Mouse (Mus musculus): ENCODE data around the gene Olfr970. TPM values are rescaled to one million over a fixed set of nuclear protein-coding genes. Genes with fewer than 3 reads are reported as not detected.

The Olfr970 gene
- polyA plus RNA-seq (2017; shearing (Covaris generic)), result not detected

DNA sequence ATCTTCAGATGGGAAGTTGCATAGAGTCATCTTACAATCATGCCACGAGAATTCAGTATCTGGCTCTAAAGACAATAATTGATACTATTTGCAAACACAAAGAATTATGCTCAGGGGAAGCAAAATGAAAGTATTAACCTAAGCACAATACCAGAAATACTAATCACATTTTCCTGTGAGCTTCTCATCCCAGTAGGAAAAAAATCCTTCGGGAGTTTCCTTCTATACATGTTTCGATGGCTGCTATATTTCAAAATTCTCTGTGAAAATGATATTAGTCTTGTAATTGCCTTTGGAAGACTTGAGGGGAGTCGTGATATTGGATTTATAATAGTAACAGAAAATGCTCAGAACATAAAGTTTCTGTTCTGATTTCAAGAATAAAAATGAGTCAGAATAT lies at the start of gene Olfr970:
Gene Olfr970 (plus strand): TSS at position 301 of the 400 bp plus-strand sequence.

DNA sequence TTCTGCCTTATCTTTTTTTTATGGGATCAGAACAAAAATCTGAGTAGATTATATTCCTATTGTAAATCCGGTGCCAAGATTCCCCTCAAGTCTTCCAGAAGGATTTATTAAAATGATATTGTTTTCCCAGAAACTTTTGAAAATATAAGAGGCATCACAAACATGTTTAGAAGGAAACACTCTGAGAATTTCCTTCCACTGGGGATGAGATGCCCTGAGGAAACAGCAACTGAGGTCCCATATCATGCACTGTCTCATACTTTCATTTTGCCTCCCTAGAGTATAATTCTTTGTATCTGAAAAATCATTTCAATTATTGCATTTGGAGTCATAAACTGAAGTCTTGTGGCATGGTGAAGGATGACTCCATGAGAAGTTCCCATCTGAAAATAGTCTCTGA lies 25.5 kb upstream of the Olfr970 start, which contains the start of gene Olfr968:
Gene Olfr968 (minus strand): TSS at position 101 of the 400 bp plus-strand sequence.

DNA sequence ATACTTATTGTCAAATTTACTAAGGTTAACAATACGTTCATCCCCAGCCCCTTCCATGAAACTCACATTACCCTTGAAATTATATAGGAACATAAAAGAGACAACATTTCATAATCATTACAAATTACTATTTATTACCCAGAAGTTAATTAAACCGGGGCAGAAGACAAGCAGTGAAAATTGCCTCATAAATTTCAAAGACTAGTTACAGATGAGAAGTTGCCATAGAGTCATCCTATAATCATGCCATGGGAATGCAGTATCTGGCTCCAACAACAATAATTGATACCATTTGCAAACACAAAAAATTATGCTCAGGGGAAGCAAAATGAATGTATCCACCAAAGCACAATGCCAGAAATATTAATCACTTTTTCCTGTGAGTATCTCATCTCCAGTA lies 18.1 kb upstream of the Olfr970 start, which contains the start of gene Olfr969:
Gene Olfr969 (plus strand): TSS at position 388 of the 400 bp plus-strand sequence.

DNA sequence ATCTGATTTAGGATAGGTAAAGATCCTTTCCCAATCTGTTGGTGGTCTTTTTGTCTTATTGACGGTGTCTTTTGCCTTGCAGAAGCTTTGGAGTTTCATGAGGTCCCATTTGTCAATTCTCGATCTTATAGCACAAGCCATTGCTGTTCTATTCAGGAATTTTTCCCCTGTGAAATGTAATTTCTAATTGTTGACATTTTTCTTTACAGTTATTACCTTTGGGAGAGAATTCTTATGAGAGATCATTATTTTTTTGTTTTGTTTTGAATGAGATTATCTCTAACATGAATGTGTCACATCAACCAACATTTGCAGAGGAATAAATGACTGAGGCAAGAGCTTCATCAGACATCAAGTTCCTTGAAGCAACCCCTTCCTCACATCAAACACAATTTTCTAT lies 27.9 kb downstream of the Olfr970 start, which contains the start of gene Olfr971:
Gene Olfr971 (plus strand): TSS at position 301 of the 400 bp plus-strand sequence.

DNA sequence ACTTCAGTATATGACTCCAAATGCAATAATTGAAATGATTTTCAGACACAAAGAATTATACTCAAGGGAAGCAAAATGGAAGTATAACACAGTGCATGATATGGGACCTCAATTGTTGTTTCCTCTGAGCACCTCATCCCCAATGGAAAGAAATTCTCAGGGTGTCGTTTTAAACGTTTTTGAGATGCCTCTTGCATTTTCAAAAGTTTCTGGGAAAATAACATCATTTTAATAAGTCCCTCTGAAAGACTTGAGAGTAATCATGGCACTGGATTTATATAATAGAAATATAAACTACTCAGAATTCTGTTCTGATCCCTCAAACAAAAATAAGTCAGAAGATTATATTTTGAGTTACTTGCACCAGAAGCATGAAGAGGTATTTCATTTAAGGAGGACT lies 57.5 kb downstream of the Olfr970 start, which contains the start of gene Olfr972:
Gene Olfr972 (plus strand): TSS at position 301 of the 400 bp plus-strand sequence.

Other genes with a start within 250 kb of the Olfr970 start
- gene Olfr959, start 233.3 kb upstream of the Olfr970 start, polyA plus RNA-seq (2017; shearing (Covaris generic)), result not detected
- gene AW551984, start 204.5 kb upstream of the Olfr970 start, polyA plus RNA-seq (2017; shearing (Covaris generic)), result not detected
- not detected for gene Olfr148, start 198.2 kb upstream of the Olfr970 start, polyA plus RNA-seq (2017; shearing (Covaris generic))
- gene Olfr960, start 187.5 kb upstream of the Olfr970 start, polyA plus RNA-seq (2017; shearing (Covaris generic)), result not detected
- 0.20 TPM for gene Olfr961, start 163.8 kb upstream of the Olfr970 start, polyA plus RNA-seq (2017; shearing (Covaris generic))
- not detected for gene Olfr963, start 141.7 kb upstream of the Olfr970 start, polyA plus RNA-seq (2017; shearing (Covaris generic))
- not detected for gene Olfr149, start 101.7 kb upstream of the Olfr970 start, polyA plus RNA-seq (2017; shearing (Covaris generic))
- gene Olfr965, start 97.5 kb upstream of the Olfr970 start, polyA plus RNA-seq (2017; shearing (Covaris generic)), result not detected
- gene Olfr150, start 77.9 kb upstream of the Olfr970 start, polyA plus RNA-seq (2017; shearing (Covaris generic)), result not detected
- gene Olfr967, start 62.6 kb upstream of the Olfr970 start, polyA plus RNA-seq (2017; shearing (Covaris generic)), result not detected
- gene Olfr968, start 25.6 kb upstream of the Olfr970 start, polyA plus RNA-seq (2017; shearing (Covaris generic)), result not detected
- gene Olfr969, start 17.9 kb upstream of the Olfr970 start, polyA plus RNA-seq (2017; shearing (Covaris generic)), result not detected
- not detected for gene Olfr971, start 28.0 kb downstream of the Olfr970 start, polyA plus RNA-seq (2017; shearing (Covaris generic))
- gene Olfr972, start 57.6 kb downstream of the Olfr970 start, polyA plus RNA-seq (2017; shearing (Covaris generic)), result not detected
- not detected for gene Olfr229, start 98.5 kb downstream of the Olfr970 start, polyA plus RNA-seq (2017; shearing (Covaris generic))
- 0.12 TPM for gene Olfr974, start 128.6 kb downstream of the Olfr970 start, polyA plus RNA-seq (2017; shearing (Covaris generic))
- not detected for gene Olfr975, start 143.2 kb downstream of the Olfr970 start, polyA plus RNA-seq (2017; shearing (Covaris generic))
- not detected for gene Olfr976, start 152.3 kb downstream of the Olfr970 start, polyA plus RNA-seq (2017; shearing (Covaris generic))
- 0.37 TPM for gene Olfr978, start 183.3 kb downstream of the Olfr970 start, polyA plus RNA-seq (2017; shearing (Covaris generic))
- not detected for gene Olfr979, start 194.6 kb downstream of the Olfr970 start, polyA plus RNA-seq (2017; shearing (Covaris generic))
- not detected for gene Olfr980, start 200.7 kb downstream of the Olfr970 start, polyA plus RNA-seq (2017; shearing (Covaris generic))
- not detected for gene Olfr981, start 212.6 kb downstream of the Olfr970 start, polyA plus RNA-seq (2017; shearing (Covaris generic))

Measured in naive thymus-derived CD4-positive, alpha-beta T cell, adult 5 months (primary cell).